Mouse (Mus musculus) kidney, adult 2 months (tissue): ENCODE data around the gene Rai14.

Source experiments
- CTCF ChIP-seq: fragments of 200-500 bp; conservative IDR thresholded peaks from 2 replicates; pipeline ENCODE4 v1.5.1; 2011; ENCODE audit warnings: low read depth, mild to moderate bottlenecking, control low read depth, low read length, moderate library complexity, mixed read lengths; ENCODE audit not compliant: insufficient read depth, insufficient read length
- POLR2A ChIP-seq: fragments of 200-500 bp; IDR thresholded peaks from one replicate; pipeline ENCODE4 v1.6.1; 2011; ENCODE audit warnings: low read depth, low read length, control low read depth

DNA sequence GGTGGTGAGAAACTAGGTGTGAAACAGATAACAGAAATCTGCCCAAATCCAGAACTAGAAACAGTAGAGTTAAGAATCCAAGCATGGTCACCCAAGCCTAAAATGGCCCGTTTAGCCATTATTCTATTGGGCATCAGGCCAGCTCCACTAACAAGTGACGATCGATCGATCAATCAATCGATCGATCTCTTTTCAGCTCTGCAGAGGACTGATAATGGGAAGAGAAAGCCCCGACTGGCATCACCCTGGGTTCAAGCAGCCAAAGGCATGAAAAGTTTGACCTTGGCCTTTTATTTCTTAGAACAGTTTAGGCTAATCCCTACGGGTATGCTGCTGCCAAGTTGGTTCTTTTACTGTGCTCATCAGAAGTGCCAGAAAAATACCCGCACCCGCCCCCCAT, 4.3 kb upstream of the Rai14 start:
- no peak for TF ChIP-seq POLR2A
- TF ChIP-seq CTCF: no peak
